Mouse (Mus musculus): ENCODE data around the gene D11Wsu47e. TPM values are rescaled to one million over a fixed set of nuclear protein-coding genes. Genes with fewer than 3 reads are reported as not detected.
A peak's percentile ranks its signal among the peaks of the same experiment; 100 is the strongest.
"Not testable (repeated sequence)": the region's sequence is repeated elsewhere in the genome, so short reads cannot be mapped to it uniquely, and the experiment has no call there.

The D11Wsu47e gene
- total and polyA plus RNA-seq, 3 experiments: 7.0 to 20.2 (median 14.0) TPM

DNA sequence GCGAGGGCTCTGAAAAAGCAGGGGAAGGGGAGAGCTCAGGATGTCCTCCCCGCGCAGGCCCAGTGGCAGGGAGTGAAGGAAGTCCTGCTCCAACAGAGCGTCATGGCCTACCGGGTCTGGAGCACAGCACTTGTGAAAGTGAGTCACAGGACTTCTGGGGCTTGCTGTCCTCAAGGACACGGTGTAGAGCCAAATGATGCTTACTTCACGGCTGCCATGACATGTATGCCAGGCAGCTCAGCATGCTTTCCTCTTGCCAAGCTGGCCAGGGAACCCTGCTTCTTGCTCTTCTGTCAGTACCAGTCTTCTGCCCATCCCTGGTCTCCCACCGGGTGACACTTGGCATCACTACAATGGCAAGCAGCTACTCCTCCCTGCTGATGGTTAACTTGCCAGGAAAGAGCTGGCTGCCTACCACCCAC is 27.7 kb upstream of the D11Wsu47e start:
- TF ChIP-seq CTCF (IDR thresholded peaks at IDR 0.05; ENCODE audit: low read depth, low read length) (no peak), GATA1 (IDR thresholded peaks at IDR 0.05; ENCODE audit: borderline replicate concordance, low read length) (no peak), POLR2AphosphoS5 (IDR thresholded peaks at IDR 0.05; ENCODE audit: insufficient replicate concordance, low read depth, low read length) (no peak), GATA2 (IDR thresholded peaks at IDR 0.05; ENCODE audit: borderline replicate concordance, low read depth, low read length) (no peak), TAL1 (conservative IDR thresholded peaks at IDR 0.05; ENCODE audit: low read depth, low read length) (no peak)
- ATAC-seq (ENCODE audit: extremely low read depth, insufficient number of reproducible peaks, low FRiP score, poor library complexity, severe bottlenecking) (no peak), DNase-seq (ENCODE audit: low spot score) (no peak)
- Histone ChIP-seq H3K4me1 (ENCODE audit: insufficient read depth, low read depth, low read length) (peaks cover 22% of the 10 kb centered on the region), H3K9me3 (replicated peaks) (no peaks in the 10 kb centered on the region), H3K36me3 (replicated peaks) (peaks cover 96% of the 10 kb centered on the region), H3K4me3 (ENCODE audit: low read depth, low read length) (no peak overlapping the region), H3K27me3 (ENCODE audit: insufficient read depth, low read length) (no peaks in the 10 kb centered on the region)

GRCm38 (mm10) chr11:113657221-113657620 is 27.0 kb upstream of the D11Wsu47e start:
- Histone ChIP-seq H3K27me3 (ENCODE audit: insufficient read depth, low read length) (no peaks in the 10 kb centered on the region), H3K4me3 (ENCODE audit: low read depth, low read length) (no peak overlapping the region), H3K9me3 (replicated peaks) (no peaks in the 10 kb centered on the region), H3K4me1 (ENCODE audit: insufficient read depth, low read depth, low read length) (peaks cover 22% of the 10 kb centered on the region), H3K36me3 (replicated peaks) (peaks cover 96% of the 10 kb centered on the region)
- no peak for TF ChIP-seq TAL1 (conservative IDR thresholded peaks at IDR 0.05; ENCODE audit: low read depth, low read length)
- no peak; the same call in 1 of the 2 replicates for TF ChIP-seq POLR2AphosphoS5 (IDR thresholded peaks at IDR 0.05; ENCODE audit: insufficient replicate concordance, low read depth, low read length)
- TF ChIP-seq CTCF (IDR thresholded peaks at IDR 0.05; ENCODE audit: low read depth, low read length): no peak
- no peak for TF ChIP-seq GATA2 (IDR thresholded peaks at IDR 0.05; ENCODE audit: borderline replicate concordance, low read depth, low read length)
- TF ChIP-seq GATA1 (IDR thresholded peaks at IDR 0.05; ENCODE audit: borderline replicate concordance, low read length): no peak
- ATAC-seq (ENCODE audit: extremely low read depth, insufficient number of reproducible peaks, low FRiP score, poor library complexity, severe bottlenecking) (no peak), DNase-seq (ENCODE audit: low spot score) (no peak)

- ATAC-seq (ENCODE audit: extremely low read depth, insufficient number of reproducible peaks, low FRiP score, poor library complexity, severe bottlenecking): no peak
- peaks cover 22% of the 10 kb centered on the region for H3K4me1 ChIP-seq (ENCODE audit: insufficient read depth, low read depth, low read length)
- TF ChIP-seq TAL1 (conservative IDR thresholded peaks at IDR 0.05; ENCODE audit: low read depth, low read length) (no peak), CTCF (IDR thresholded peaks at IDR 0.05; ENCODE audit: low read depth, low read length) (no peak), POLR2AphosphoS5 (IDR thresholded peaks at IDR 0.05; ENCODE audit: insufficient replicate concordance, low read depth, low read length) (no peak)
These were observed 25.9 kb upstream of the D11Wsu47e start for GRCm38 (mm10) chr11:113658319-113658718.

DNA sequence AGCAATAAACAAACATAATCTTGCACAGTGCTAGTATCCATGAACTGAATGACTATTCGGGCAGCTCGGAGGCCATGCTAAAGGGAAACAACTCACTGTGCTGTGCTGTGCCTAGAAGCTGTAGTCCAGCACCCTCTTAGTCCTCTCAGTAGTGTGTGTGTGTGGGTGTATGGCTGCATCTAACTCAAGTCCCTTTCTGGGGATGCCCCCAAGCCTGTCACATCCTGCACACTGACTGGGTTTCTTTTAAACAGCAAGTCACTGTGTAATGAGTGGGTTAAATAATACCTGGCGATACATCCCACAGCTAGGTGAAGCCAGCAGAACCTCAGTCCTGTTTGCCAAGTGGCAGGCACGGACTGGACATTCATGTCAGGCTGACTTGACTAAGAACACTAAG is 25.4 kb upstream of the D11Wsu47e start:
- TF ChIP-seq CTCF (IDR thresholded peaks at IDR 0.05; ENCODE audit: low read depth, low read length): no peak
- TF ChIP-seq GATA2 (IDR thresholded peaks at IDR 0.05; ENCODE audit: borderline replicate concordance, low read depth, low read length): no peak
- TF ChIP-seq GATA1 (IDR thresholded peaks at IDR 0.05; ENCODE audit: borderline replicate concordance, low read length): no peak
- TF ChIP-seq POLR2AphosphoS5 (IDR thresholded peaks at IDR 0.05; ENCODE audit: insufficient replicate concordance, low read depth, low read length): no peak
- no peak for TF ChIP-seq TAL1 (conservative IDR thresholded peaks at IDR 0.05; ENCODE audit: low read depth, low read length)
- Histone ChIP-seq H3K27me3 (ENCODE audit: insufficient read depth, low read length) (no peaks in the 10 kb centered on the region), H3K4me3 (ENCODE audit: low read depth, low read length) (no peak overlapping the region), H3K4me1 (ENCODE audit: insufficient read depth, low read depth, low read length) (peaks cover 23% of the 10 kb centered on the region), H3K36me3 (replicated peaks) (peaks cover 91% of the 10 kb centered on the region), H3K9me3 (replicated peaks) (no peaks in the 10 kb centered on the region)
- no peak for DNase-seq (ENCODE audit: low spot score)
- no peak for ATAC-seq (ENCODE audit: extremely low read depth, insufficient number of reproducible peaks, low FRiP score, poor library complexity, severe bottlenecking)

More at GRCm38 (mm10) chr11:113658319-113658718, 25.9 kb upstream of the D11Wsu47e start:
- Histone ChIP-seq H3K27me3 (ENCODE audit: insufficient read depth, low read length) (no peaks in the 10 kb centered on the region), H3K4me3 (ENCODE audit: low read depth, low read length) (no peak overlapping the region), H3K36me3 (replicated peaks) (peaks cover 91% of the 10 kb centered on the region), H3K9me3 (replicated peaks) (no peaks in the 10 kb centered on the region)
- no peak for DNase-seq (ENCODE audit: low spot score)

GRCm38 (mm10) chr11:113660213-113660612 is 24.0 kb upstream of the D11Wsu47e start:
- H3K27me3 ChIP-seq (ENCODE audit: insufficient read depth, low read length); ATAC-seq (ENCODE audit: extremely low read depth, insufficient number of reproducible peaks, low FRiP score, poor library complexity, severe bottlenecking); H3K4me3 ChIP-seq (ENCODE audit: low read depth, low read length); DNase-seq (ENCODE audit: low spot score); H3K9me3 ChIP-seq (replicated peaks): not testable (repeated sequence)
- Histone ChIP-seq H3K4me1 (ENCODE audit: insufficient read depth, low read depth, low read length) (peaks cover 29% of the 10 kb centered on the region), H3K36me3 (replicated peaks) (peaks cover 91% of the 10 kb centered on the region)

- DNase-seq (ENCODE audit: low spot score) (no peak), ATAC-seq (ENCODE audit: extremely low read depth, insufficient number of reproducible peaks, low FRiP score, poor library complexity, severe bottlenecking) (no peak)
- H3K27me3 ChIP-seq (ENCODE audit: insufficient read depth, low read length): no peaks in the 10 kb centered on the region
- H3K9me3 ChIP-seq (replicated peaks): no peaks in the 10 kb centered on the region
- no peak overlapping the region for H3K4me3 ChIP-seq (ENCODE audit: low read depth, low read length)
- peaks cover 86% of the 10 kb centered on the region for H3K36me3 ChIP-seq (replicated peaks)
- no peak for TF ChIP-seq CTCF (IDR thresholded peaks at IDR 0.05; ENCODE audit: low read depth, low read length)
- TF ChIP-seq GATA1 (IDR thresholded peaks at IDR 0.05; ENCODE audit: borderline replicate concordance, low read length): no peak
- peaks cover 29% of the 10 kb centered on the region for H3K4me1 ChIP-seq (ENCODE audit: insufficient read depth, low read depth, low read length)
These were observed 23.3 kb upstream of the D11Wsu47e start for GRCm38 (mm10) chr11:113660940-113661339.

DNA sequence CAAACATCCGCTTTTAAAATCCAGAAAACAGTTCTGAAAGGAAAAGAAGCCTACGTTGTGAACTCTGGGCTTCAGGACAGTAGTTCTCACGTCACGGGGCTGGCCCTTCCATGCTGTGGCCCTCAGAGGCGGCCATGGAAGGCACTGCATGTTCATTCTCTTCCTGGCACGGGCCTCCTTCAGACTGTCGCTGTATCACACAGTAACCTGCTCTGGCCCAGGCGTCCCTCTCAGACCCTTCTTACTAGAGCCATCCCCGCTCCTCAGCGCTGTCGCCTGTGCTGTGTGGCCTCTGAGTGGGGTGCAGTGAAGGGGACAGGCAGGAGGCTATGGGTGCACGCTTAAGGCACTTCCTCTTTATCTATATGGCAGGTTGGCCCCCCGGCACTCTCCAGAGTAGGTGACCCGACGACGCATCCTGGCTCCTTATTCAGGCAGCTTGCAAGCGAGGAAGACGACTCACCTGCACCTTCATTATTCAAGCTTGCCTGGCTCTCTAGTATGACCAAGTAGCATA is 22.3 kb upstream of the D11Wsu47e start:
- peak overlapping the region; percentile 40; the same call in 1 of the 2 replicates for H3K4me3 ChIP-seq (ENCODE audit: low read depth, low read length)
- H3K4me1 ChIP-seq (ENCODE audit: insufficient read depth, low read depth, low read length): peaks cover 32% of the 10 kb centered on the region
- H3K9me3 ChIP-seq (replicated peaks): no peaks in the 10 kb centered on the region
- peak; percentile 51; the same call in 1 of the 2 replicates for ATAC-seq (ENCODE audit: extremely low read depth, insufficient number of reproducible peaks, low FRiP score, poor library complexity, severe bottlenecking)
- TF ChIP-seq POLR2AphosphoS5 (IDR thresholded peaks at IDR 0.05; ENCODE audit: insufficient replicate concordance, low read depth, low read length) (no peak), GATA2 (IDR thresholded peaks at IDR 0.05; ENCODE audit: borderline replicate concordance, low read depth, low read length) (no peak), TAL1 (conservative IDR thresholded peaks at IDR 0.05; ENCODE audit: low read depth, low read length) (no peak), CTCF (IDR thresholded peaks at IDR 0.05; ENCODE audit: low read depth, low read length) (no peak), GATA1 (IDR thresholded peaks at IDR 0.05; ENCODE audit: borderline replicate concordance, low read length) (no peak)
- peaks cover 83% of the 10 kb centered on the region for H3K36me3 ChIP-seq (replicated peaks)
- DNase-seq (ENCODE audit: low spot score): peak; percentile 50
- no peaks in the 10 kb centered on the region for H3K27me3 ChIP-seq (ENCODE audit: insufficient read depth, low read length)
